Mouse (Mus musculus) adrenal gland, adult 10 weeks (tissue): Measurements from ENCODE around the gene Nlrp10. TPM values are rescaled to one million over a fixed set of nuclear protein-coding genes. Genes with fewer than 3 reads are reported as not detected.

ENCODE experiments used
- polyA plus RNA-seq: library from polyadenylated mRNA; stranded (reverse); fragments of 350-450 nt; fragmentation: Illumina TruSeq; extraction: RNeasy Lipid Tissue Mini Kit (QIAGEN cat#74804); gene quantifications from one replicate; pipeline ENCODE4 v1.2.3, GENCODE M21; 2014; ENCODE audit warnings: low read depth, low replicate concordance

Nlrp10 gene
- polyA plus RNA-seq: 0.64 TPM

GRCm38 (mm10) chr7:108929726-108930393 is at the start of gene Nlrp10:
Gene Nlrp10, minus strand, starts transcription at chr7:108930178.

GRCm38 (mm10) chr7:108950312-108950761 is 20.4 kb upstream of the Nlrp10 start, which contains the start of gene Tub:
Gene Tub, plus strand, starts transcription at chr7:108950338.

GRCm38 (mm10) chr7:108933794-108934731 is 4.1 kb upstream of the Nlrp10 start, which contains the start of gene Eif3f:
Gene Eif3f, plus strand, starts transcription at chr7:108934417.

GRCm38 (mm10) chr7:108894320-108894719 is 35.7 kb downstream of the Nlrp10 start, which contains the start of gene Olfr519:
Gene Olfr519, minus strand, starts transcription at chr7:108894420.

GRCm38 (mm10) chr7:108884906-108885305 is 45.1 kb downstream of the Nlrp10 start, which contains the start of gene Olfr518:
Gene Olfr518, minus strand, starts transcription at chr7:108885006.

GRCm38 (mm10) chr7:108872279-108872678 is 57.7 kb downstream of the Nlrp10 start, which contains the start of gene Olfr517:
Gene Olfr517, minus strand, starts transcription at chr7:108872379.

Other genes with a start within 250 kb of the Nlrp10 start
- gene Olfr512, start 216.9 kb downstream of the Nlrp10 start, polyA plus RNA-seq: not detected
- not detected for gene Olfr513, start 179.2 kb downstream of the Nlrp10 start, polyA plus RNA-seq
- not detected for gene Olfr514, start 104.2 kb downstream of the Nlrp10 start, polyA plus RNA-seq
- gene Olfr516, start 79.6 kb downstream of the Nlrp10 start, polyA plus RNA-seq: not detected
- gene Olfr517, start 57.8 kb downstream of the Nlrp10 start, polyA plus RNA-seq: not detected
- gene Olfr518, start 45.2 kb downstream of the Nlrp10 start, polyA plus RNA-seq: not detected
- not detected for gene Olfr519, start 35.8 kb downstream of the Nlrp10 start, polyA plus RNA-seq
- gene Eif3f, start 4.2 kb upstream of the Nlrp10 start, polyA plus RNA-seq: 44.1 TPM
- gene Tub, start 20.2 kb upstream of the Nlrp10 start, polyA plus RNA-seq: 22.8 TPM
- 185 TPM for gene Ric3, start 153.2 kb upstream of the Nlrp10 start, polyA plus RNA-seq
- gene Lmo1, start 245.0 kb upstream of the Nlrp10 start, polyA plus RNA-seq: not detected